Mouse (Mus musculus): ENCODE results near the gene D16Ertd472e.

Gene D16Ertd472e

DNA sequence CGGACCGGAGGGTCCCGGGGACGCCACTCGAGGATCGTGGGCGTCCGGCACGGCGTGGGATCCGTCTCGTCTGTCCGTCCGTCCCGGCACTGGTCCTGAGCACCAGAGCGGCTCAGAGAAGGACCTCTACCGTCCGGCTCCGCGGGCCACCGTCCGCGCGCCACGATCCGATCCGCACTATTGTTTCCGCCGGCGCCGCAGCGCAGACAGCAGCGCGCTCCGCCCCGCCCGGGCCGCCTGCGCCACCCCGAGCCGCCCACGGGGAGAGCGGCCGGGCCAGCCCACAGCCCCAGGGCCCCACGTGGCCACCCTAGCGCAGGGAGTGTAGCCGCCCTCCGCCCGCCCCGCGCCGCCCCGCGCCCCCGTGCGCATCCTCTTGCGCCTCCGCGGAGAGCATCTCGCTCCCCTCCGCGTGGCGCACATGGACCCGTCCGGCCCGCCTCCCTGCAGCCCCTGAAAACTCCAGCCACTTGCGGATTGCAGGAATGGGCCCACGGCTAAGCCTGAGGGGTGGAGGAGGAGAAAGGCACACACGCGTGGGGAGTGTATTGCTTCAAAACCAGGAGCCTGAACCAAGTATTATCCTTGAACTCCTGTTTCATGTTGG, at the start of gene D16Ertd472e:
D16Ertd472e (minus strand) TSS at position 231 of the 607 bp plus-strand sequence.
- peak; percentile 96 for DNase-seq (ENCODE audit: low read depth, low spot score)

DNA sequence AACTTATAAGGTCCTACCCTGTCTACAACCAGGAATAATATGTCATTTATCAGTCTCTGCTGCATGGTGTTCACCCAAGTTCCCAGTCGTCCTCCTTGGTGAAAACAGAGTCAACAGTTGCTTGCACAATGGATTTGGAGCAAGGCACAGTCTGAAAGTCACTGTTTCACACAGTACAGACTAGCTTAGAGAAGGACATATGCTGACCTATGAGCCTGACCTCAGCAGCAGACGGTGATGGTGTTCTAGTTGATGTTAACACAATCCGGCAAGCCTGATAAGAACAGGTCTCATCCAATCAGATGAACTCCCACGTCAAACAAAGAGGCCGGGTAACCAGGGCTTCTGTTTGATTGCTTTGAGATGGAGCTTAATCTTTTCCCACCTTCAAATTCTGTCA, 46.2 kb upstream of the D16Ertd472e start:
- no peak for DNase-seq (ENCODE audit: low read depth, low spot score)

DNA sequence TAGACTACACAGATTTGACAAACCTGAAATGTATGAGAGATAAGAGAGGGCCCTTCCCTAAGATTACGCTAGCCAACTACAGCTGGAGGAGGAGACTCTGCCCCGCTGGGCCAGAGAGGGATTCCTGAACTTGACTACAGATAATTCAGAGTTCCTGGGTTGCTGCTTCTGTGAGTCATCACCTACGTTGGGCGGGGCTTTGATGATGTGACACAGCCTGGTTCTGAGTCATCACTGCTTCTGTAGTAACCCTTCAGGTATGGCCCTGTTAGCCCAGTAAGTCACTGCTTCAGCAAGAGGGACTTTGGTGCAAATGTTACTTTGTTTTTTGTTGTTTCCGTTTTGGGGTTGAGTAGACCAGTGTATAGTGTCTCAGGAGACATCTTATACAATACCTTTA, 42.9 kb upstream of the D16Ertd472e start:
- no peak for DNase-seq (ENCODE audit: low read depth, low spot score)

DNA sequence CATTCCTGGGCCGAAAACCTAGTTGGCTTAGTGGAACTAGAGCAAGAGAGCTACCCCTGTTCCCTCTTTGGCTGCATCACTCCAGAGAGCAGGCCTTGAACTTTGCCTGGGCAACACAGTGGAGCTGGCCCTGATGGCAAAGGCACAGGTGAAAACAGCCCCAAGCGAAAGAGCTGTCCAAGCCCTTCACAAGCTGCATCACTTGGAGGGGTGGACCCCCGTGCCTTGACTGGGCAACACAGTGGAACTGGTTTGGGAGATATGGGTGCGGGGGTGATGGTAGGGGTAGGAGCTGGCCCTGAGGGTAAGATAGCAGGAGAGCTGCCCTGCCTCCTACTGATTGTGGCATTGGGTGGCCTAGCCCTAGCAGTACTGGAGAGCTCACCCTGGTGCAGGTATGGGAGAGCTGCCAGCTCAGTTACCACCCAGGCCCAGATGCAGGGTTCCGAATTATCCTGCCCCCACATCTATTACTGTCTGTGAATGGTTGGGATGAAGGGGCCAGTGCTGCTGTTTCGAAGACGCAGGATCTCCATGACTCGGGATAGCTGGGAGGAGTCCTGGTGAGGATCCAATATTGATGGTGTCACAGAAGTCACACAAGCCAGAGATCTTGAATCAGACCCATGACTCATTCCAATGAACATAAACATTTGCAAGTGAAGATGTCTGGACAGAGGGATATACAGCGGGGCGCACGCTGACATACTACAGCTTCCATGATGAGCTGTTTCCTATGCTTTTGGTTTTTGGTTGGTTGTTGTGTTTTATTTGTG, 41.4 kb upstream of the D16Ertd472e start:
- no peak for DNase-seq (ENCODE audit: low read depth, low spot score)

DNA sequence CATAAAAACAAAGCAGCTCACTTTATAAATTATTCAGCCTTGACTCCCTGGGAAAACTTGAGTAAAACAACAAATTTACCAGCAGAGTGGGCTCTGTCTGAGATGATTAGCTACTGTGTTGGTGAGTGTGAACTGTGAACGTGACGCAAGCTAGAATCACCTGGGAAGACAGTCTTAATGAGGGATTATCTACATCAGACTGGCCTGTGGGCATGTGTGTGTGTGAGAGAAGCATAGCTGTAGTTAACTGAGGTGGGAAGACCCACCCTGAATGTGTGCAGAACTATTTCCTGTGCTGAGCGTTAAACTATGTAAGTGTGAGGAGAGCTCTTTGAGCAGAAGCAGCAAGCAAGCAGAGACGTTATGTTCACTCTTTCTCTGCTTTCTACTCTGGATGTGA, 29.7 kb upstream of the D16Ertd472e start:
- no peak for DNase-seq (ENCODE audit: low read depth, low spot score)

DNA sequence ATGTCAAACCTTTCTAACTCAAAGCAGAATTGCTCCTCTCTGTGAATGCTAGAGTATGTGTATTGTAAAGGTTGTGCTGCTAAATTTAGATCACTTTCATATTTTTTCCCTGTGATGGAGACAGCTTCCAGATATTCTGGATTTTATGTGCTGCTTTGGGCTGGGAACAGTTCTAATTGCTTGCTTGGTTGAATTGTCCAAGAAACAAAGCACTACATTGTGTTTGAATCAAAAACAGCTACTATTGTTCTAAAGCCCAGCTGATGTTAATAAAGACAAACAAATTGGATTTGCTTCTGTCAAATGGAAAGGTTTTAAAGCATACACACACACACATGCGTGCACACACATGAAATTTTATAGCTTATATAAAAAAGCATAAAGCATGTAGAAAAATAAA, 22.4 kb upstream of the D16Ertd472e start:
- no peak for DNase-seq (ENCODE audit: low read depth, low spot score)

DNA sequence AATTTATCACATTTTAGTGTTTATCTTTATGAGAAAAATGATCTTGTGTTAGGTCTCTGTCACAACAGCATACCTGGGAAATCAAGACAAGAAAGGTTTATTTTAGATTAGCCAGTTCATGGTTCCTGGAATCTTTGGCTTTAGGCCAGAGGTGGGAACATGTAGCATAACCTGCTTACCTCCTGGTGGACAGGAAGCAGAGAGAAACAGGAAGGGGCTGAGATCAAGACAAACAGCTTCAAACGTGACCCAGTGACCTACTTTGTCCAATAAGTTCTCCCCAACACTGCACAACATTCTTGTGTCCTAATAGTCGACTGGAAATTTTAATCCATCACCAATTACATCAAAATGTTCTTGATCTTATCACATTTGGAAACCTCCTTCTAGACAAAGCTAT, 19.9 kb upstream of the D16Ertd472e start:
- DNase-seq (ENCODE audit: low read depth, low spot score), result no peak

DNA sequence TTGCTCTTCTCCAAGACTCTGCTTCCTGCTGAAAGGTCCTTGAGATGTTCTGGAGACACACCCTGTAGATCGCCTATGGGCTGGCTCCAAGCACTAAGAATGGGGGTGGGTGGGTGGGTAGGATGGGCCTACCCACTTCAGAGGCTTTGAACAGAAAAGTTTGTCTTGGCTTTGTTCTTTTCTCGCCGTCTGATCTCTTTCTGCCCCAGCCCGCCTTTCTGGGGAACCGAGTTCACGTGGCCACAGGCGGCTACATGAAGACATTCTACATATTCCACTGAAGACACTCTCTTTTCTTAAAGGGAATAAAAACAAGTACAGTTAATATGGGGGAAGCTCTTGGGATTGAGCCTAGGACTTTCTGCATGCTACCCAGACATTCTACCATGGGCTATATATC, 19.3 kb upstream of the D16Ertd472e start:
- DNase-seq (ENCODE audit: low read depth, low spot score), result no peak

DNA sequence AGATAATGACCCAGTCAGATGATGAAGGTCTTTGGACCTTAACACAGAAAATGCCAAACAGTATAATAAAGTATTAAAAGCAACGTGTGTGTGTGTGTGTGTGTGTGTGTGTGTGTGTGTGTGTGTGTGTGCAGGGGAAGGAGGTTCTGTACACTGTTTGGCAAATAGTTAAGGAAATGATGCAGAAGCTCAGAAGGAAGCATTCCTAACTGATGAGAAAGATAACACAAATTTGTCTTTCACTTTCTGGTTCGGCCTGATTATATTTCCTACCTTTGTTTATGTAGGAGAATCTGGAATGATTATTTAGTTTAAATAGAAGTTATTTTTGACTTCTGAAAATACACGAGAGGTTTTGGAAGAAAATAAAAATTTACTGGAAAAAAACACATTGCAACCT, 17.6 kb upstream of the D16Ertd472e start:
- DNase-seq (ENCODE audit: low read depth, low spot score), result no peak

DNA sequence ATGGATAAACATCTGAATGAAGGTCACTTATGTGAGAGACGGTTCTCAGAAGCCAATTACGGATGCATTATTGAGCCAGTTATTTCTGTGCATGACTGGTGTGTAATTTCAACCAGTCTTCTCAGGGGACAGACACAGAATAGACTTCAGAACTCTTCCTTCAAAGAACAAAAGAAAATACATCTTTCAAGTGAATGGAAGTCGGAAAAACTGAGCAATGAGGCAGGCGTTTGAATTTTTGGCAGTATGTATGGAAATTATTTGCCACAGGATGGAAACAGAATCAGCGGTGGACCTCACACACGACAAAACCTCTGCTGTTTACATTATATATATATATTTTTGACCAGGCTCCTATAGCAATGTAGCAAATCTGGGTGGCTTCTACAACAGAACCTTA, 14.6 kb upstream of the D16Ertd472e start:
- no peak for DNase-seq (ENCODE audit: low read depth, low spot score)

DNA sequence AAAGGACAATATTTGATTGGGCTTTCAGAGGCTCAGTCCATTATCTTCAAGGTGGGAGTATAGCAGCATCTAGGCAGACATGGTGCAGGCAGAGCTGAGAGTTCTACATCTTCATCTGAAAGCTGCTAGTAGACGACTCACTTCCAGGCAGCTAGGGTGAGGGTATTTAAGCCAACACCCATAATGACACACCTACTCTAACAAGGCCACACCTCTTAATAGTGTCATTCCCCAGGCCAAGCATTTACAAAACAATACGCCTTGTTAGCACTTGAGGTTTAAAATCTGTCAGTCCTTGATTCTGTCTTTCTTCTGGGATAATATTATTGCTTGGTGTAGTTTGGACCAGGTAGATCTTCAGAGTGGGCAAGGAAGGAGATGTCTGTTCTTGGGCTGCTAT, 12.3 kb upstream of the D16Ertd472e start:
- peak; percentile 56 for DNase-seq (ENCODE audit: low read depth, low spot score)

DNA sequence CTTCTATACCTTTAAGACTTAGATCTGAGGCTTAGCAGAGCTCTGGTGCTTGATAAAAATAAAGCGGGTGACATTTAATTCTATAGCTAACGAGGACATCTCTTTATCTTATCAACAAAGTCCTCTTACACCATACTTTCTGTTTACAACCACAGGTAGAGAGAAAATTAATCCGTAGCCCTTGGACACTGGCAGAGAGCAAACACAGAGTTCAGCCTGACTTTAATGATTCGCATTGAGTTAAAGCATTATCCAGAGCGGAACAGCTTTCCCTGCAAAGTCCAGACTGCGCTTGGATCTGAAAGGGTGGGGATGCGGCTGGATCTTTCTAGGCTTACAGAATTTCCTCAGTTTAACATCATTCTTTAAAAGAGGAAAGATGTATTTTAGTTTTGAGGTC, 10.1 kb upstream of the D16Ertd472e start:
- DNase-seq (ENCODE audit: low read depth, low spot score), result no peak

DNA sequence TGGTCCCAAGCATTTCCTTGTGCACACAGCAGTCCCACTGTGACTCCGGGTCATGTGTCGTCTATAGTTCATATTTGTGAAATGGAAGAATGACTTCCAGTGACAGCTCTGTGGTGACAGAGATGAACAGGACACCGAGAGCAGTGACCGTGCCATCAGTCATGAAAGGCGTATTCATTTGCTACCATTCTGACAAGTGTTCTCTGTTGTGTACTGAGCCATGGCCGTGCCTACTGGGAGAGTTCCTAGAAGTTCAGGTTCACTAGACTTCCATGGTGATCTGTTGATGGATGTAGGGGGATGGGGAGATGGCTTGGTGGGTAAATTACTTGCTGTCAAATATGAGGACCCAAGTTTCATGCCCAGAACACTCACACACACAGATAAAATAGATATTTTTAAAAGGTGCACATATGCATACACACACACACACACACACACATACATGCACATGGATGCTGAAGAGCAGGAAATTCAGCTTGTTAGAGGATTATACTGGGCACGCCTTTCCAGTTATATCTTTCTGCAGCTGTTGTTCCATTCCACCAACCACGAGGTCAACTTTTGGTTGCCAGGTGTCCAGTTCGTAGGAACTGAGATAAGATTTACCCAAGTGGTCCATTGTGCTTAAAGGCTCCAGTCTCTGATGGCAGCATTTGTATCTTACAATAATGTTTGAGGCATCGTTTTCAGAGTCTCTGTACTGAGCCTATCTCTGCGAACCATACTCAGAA, 9.3 kb upstream of the D16Ertd472e start:
- no peak for DNase-seq (ENCODE audit: low read depth, low spot score)

DNA sequence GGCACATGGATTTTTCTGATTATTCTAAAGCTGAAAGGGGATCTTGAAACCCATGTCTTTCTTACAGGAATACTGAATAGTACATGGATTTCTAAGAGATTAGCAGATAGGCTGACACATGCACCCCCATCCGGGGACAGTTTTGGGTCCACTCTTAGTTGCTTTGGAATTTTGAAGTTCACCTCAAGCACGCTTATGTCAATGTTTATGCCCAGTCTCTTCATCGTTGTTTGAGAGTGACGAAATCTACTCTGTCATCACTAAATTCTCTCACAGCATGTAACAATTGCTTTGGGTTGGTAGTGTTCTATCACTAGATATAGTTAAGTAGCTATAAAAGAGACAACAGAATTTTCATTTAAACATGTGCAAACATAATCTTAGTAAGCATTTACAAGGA, 8.7 kb upstream of the D16Ertd472e start:
- no peak for DNase-seq (ENCODE audit: low read depth, low spot score)

DNA sequence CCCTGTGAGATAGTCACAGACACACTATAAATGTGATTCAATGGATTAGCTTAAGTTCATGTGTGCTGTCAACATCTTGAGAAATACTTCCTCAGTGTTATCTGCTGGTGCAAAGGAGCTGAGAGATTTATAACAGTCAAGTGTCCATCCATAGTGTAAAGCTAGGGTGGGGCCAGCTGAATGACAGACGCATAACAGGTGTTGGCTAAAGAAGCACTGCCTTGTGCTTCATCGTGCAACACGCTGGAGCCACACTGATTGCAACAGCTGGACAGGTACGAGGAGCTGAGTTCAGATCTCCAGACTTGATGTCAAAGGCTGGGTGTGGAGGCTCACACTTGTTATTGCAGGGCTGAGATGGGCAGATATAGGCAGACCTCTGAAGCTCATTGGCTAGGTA, 7.5 kb upstream of the D16Ertd472e start:
- DNase-seq (ENCODE audit: low read depth, low spot score), result no peak

DNA sequence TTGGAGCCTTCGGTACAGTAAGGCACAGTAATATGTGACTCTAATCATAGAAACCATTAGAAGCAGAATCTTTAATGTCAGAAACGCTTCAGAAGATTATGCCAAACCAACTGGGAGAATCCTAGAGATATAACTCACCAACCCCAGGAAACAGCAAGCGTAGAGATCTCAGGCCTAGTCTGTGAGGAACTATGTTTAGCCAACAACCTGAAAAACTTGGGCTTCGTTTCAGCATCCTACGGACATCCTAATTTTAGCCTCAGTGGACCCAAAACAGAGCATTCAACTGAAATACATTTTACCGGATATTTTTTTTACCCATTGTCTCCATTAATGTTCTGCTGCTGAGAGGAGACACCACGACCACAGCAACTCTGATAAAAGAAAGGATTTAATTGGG, 3.9 kb upstream of the D16Ertd472e start:
- DNase-seq (ENCODE audit: low read depth, low spot score), result no peak

DNA sequence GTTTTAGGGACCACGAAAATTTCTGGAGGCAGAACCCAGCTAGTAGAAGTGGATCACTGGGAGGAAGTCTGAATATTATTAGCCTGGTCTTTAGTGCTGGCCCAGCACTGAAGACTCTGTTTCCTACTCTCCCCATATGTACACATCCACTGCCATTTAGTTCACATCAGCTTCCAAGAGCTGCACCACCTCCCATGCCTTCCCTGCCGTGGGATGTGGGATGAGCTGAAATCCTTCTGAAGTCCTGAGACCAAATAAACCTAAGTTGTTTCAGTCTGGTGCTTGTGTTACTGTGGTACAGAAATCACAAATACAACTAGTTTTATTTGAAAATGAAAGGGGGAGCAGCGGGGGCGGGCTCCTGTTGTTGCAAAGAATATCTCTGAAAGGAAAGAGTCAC, 2.9 kb upstream of the D16Ertd472e start:
- DNase-seq (ENCODE audit: low read depth, low spot score), result no peak

DNA sequence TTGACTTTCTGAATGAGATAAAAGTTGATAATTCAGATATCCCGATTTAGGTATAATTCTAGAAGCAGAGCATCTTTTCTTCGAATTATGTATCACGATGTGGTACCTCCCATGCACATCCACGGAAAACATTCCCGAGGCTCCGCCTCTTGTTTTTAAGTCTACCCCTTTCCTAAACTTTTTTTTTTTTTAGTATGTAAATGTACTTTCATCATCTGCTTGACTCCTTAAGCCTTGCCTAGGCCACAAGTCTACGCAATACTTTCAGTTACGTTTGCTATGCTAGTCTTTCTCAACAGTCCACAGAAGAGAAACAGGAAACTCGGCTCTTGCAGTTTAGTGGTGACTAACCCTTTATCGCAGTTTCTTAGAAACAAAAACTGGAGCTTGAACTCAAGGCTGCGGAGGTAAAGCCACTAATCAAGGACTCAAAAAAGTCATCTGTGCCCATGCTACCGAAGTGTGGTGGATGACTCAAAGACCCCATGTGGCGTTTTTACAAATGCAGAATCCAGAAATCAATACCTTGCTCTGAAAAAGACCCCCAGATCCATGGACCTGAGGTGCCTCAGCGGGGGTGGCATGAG, 670 bp upstream of the D16Ertd472e start:
- peak; percentile 14 for DNase-seq (ENCODE audit: low read depth, low spot score)

DNA sequence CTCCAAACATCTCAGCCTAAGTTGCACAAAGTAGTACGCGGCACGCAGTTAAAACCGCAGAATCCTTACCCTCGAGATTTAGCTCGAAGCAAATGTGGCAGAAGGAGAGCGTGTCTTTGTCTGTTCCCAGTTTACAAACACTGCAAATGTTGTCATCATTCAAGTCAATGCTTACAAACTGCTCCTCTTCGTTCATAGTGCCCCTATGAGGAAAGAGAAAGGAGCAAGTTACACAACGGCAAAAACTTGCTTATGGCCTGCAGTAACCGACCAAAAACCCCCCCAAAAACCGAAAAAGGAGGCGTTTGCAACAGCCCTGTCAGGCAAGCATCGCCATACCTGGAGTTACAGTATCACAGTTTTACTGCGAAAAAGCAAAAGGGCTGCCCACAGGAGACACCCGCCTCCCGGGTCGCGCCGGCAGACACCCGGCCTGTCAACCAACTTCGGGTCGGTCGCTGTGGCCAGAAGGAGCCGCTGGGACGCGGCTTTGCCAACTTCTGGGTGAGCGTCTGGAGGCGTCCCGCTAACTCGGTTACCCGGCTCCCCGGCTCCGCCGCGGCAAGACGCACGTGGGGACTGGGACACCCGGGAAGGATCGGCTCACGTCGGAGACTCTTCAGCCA, 543 bp downstream of the D16Ertd472e start:
- DNase-seq (ENCODE audit: low read depth, low spot score), result peak; percentile 70

DNA sequence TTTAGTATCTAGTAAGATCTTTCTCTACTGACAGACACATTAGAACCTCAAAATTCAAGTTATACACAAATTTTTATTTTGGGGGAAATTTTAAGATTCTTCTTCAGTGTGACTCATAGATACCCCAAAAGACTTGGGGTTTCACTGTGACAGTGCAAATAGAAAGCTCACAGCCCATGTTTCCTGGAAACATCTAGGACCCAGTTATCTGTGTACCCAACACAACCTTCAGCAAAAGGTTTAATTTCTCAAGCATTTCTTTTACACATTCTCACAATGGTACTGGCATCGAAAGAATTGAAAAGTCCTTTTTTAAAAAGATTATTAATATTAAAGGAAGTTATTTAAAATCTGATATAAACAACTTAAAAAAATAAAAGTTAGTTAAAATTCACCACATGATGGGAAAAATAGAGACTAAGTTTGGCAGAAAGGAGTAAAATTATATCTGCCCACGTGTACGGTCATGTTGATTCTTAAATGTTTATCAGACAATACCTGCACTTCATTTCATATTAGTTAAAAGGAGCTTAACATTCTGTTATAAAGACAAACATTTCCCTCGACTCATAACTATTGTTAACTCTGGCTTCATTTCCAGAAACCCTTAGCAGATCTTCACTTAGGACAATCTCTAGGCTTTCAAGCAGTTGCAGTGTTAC, 1.2 kb downstream of the D16Ertd472e start:
- no peak for DNase-seq (ENCODE audit: low read depth, low spot score)

DNA sequence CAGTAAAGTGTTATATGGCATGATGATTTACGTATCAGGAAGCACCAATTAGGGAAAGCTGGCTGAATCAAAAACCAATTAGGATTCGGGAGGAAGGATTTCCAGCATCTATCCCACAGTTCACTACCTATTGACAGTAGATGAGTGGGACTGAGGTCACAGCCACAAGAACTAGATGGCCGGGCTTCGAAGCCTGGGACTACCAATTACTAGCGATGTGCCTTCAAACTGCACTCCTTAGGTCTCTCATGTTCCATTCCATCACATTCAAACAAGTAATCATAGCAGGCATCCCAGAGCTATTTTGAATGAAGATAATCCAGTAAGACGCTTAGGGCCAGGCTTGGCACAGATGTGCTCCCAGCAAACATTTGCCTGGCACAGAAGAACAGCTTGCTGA, 2.3 kb downstream of the D16Ertd472e start:
- DNase-seq (ENCODE audit: low read depth, low spot score), result no peak

All from ZHBTc4 (cell line).